Mouse (Mus musculus) megakaryocyte, embryonic 14.5 days (primary cell): ENCODE data around the gene Rec114.

Experiments used
- FLI1 ChIP-seq: IDR thresholded peaks from 2 replicates; pipeline ENCODE4 v1.6.1; 2012; ENCODE audit warnings: low read length, inconsistent platforms, mixed read lengths
- GATA1 ChIP-seq: IDR thresholded peaks from 3 replicates; pipeline ENCODE4 v1.6.1; 2012; ENCODE audit warnings: mixed read lengths, low read length, inconsistent platforms, borderline replicate concordance

- TF ChIP-seq GATA1, result no peak
- TF ChIP-seq FLI1, result no peak
These were observed 33.1 kb downstream of the Rec114 start for GRCm38 (mm10) chr9:58710642-58711041.
